Mouse (Mus musculus): ENCODE results near the gene Sardh.
A peak's percentile ranks its signal among the peaks of the same experiment; 100 is the strongest.

Sardh gene

DNA sequence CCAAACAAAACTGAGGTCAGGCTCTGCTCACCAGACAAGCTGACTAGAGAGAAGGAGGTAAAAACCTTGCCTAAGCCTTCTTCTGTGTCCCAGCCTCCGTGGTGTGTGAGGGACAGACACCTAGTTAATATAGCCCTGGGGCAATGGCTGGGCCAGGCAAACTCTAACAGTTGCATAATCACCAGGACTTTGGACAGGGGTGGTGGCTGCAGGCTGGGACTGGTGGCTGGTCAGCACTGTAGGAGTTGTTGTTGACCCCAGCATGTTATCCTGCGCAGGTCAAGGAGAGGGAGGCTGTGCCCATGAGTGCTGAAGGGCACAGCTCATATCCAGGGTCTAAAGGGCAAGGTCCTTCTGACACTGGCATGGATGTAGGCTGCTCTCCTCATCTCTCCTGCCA, at the start of gene Sardh:
Gene Sardh, minus strand, starts transcription at position 127 of the 400 bp plus-strand sequence.
- no peak for DNase-seq (ENCODE audit: low spot score)

DNA sequence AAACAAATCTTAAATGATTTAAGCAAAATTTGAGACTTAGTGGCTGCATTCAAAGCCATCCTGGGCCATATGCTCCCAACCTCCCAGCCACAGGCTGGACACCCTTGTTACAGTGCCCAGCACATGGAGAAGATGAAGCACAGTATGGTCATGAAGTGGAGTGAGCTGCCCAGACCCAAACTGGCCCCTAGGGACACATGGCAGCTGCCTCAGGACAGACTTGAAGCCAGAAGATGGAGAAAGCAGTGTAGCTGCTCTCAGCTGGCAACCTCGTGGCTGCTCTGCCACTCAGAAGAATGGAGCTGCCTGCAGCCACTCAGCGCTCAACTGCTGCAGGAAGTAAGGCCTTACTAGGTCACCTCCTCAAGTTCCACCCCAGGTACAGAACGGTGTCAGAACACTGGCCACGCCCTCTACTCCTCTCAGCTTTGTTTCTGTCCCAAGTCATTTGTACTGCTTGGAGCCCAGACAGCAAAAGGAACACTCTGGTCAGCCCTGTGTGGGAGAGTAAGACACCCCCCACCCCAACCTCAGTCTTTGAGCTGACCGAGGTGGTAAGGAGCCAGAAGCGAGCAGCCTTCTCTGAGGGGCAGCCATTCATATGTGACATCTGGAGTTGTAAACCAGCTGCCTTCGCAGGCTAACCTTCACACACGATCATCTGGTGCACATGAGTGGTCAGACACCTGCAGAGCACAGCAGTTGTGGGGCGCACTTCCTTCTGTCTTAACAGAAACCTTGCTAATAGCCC, 48.7 kb upstream of the Sardh start:
- no peak for DNase-seq (ENCODE audit: low spot score)

DNA sequence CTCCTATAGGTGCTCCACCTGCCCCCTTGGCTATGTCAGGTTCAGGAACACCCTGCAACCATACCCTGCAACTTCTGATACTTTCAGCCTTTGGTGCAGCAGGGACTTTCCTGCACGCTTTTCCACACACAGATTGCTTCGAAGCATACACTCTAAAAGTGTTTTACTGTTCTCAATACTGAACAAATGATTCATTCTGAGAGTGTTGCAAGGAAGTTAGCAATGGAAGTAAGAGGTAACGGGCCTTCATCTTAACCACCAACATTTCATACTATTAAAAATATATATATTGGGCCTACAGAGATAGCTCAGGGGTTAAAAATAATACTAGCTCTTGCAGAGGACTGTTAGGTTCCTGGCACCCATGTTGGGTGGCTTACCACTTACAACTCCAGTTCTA, 46.6 kb upstream of the Sardh start:
- DNase-seq (ENCODE audit: low spot score), result no peak

GRCm38 (mm10) chr2:27289019-27289418, 40.9 kb upstream of the Sardh start:
- peak; percentile 55 for DNase-seq (ENCODE audit: low spot score)

DNA sequence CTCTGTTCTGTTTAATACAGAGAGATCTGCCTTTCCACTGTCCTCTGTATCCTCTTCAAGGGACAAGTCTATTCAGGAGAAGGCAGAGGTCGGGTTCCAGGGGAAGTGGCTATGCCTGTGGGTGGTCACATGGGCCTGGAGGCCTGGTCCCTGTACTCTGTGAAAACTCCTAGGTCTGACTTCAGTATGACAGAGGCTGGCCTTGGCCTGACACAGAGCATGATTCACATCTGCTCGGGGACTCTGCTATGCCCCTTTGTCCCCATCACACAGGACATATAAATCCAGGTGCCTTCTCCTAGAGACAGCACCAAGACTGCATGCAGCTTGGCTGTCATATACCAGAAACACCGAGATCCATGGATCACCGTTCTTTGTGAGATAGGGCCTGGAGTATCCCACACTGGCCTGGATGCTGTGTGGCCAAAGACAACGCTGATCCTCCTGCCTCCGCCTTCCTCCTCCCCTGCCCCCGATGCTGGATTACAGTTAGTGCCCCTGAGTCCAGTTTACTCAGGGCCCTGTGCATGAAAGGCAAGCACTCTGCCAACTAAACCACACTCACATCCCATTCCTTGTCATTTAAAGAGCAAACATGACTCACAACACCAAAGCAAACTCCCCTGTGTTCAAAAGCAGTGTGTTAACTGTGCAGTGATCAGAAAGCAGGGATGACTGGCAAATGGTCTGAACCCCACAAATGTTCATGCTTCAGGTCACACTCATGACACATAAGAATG, 39.0 kb upstream of the Sardh start:
- DNase-seq (ENCODE audit: low spot score), result no peak

- no peak for DNase-seq (ENCODE audit: low spot score)
Observed at GRCm38 (mm10) chr2:27284441-27284840, 36.3 kb upstream of the Sardh start.

GRCm38 (mm10) chr2:27281771-27282170, 33.6 kb upstream of the Sardh start:
- no peak for DNase-seq (ENCODE audit: low spot score)

DNA sequence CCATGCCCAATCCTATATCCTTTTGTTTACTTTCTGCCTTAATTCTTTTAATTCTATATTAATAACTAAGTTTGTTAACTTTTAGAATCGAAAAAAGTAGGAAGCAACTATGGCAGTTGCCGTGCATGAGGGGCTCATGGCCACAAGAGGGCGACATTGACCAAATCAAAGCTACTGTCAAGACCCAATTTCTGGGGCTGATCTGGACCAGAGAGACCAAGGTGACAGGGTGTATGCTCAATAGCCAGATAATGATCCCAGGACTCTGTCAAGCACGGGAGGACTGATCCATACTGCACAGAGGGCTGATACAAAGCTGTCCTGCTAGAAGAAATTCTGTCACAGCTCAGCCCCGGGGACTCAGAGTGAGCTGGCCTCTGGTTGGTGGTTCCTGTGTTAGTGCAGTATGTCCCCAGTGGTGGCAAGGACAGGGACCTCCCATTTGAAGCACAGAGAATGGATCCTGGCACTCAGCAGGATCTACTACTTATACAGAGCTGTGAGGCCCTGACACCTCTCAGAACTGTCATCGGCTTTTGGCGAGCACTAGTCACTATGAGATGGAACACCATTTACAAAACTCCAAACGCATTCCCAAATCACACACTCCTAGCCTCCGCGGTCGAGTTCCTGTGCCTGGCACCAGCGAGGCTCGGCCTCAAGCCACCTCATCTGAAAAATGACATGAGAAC, 32.9 kb upstream of the Sardh start:
- peak; percentile 58 for DNase-seq (ENCODE audit: low spot score)

- DNase-seq (ENCODE audit: low spot score), result no peak
Observed at GRCm38 (mm10) chr2:27278859-27279258, 30.7 kb upstream of the Sardh start.

- no peak for DNase-seq (ENCODE audit: low spot score)
Observed at GRCm38 (mm10) chr2:27268325-27268724, 20.2 kb upstream of the Sardh start.

DNA sequence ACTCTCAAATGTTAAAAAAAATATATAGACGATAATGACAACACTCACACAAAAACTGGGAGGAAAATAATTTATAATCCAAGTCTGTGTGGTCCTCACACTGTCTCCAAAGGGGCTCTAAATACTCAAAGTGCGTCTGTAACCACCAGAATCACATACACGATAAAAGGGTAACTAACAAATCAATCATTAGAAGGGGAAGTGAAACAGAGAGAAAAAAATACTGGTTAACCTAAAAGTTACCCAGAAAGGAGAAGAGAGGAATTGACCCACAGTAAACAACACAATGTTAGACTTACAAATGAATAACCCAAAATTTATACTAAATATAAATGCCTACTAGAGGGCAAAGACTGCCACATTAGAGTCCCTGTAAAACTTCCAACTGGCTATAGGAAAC, 17.7 kb upstream of the Sardh start:
- no peak for DNase-seq (ENCODE audit: low spot score)

DNA sequence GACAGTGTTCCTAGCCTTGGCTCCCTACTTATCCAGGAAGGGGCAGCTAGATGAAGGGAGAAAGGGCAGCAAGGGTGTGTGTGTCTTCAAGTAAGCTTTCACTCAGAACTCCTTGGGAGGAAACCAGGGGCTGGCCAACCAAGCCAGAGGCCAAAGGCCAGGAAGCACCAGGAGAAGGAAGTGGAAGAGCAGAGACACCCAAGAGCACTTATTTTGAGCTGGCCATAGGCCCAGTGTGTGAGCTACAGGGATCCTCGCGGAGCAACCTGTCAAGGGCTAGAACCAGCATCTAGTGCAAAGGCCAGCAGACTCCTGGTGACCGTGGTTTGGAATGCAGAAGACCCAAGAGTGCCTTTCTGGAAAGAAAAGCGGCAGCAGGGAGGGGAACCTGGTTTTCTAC, 14.8 kb upstream of the Sardh start:
- no peak for DNase-seq (ENCODE audit: low spot score)

GRCm38 (mm10) chr2:27251434-27251833, 3.3 kb upstream of the Sardh start:
- DNase-seq (ENCODE audit: low spot score), result no peak

GRCm38 (mm10) chr2:27247487-27247863, 662 bp downstream of the Sardh start:
- no peak for DNase-seq (ENCODE audit: low spot score)

DNA sequence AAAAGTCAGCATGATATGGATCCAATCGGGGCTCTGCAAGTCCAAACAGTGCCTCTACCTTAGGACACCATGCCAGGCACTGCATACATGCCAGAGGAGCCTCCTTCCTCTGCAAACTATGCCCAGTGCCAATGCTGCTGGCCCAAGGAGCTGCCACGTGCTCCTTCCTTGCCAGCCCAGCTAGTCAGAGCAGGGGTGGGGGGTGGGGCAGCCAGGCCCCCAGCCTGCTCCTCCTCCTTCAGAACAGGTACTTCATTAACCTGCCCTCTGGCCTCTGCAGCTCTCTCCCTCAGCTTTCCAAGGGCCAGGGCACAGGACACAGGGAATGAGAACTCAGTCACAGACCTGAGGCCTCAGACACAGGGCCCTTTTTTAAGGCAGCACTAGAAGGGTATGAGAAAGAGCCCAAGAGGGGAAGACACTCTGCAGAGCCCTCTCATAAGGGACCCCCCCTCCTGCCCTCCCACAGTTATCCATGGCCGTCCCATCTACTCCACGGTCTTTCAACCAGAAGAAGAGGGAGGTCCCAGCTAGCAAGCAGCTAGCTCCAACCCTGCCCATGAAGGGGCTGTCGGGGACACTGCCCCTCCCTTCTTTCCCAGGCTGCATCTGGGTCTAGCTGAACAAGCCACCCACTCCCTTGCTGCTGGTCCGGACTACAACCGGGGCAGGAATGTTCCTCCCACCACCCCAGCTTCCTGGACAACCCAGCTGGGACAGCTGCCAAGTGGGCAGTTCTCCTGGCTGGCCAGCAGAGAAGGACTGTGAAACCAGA, 1.2 kb downstream of the Sardh start:
- DNase-seq (ENCODE audit: low spot score), result no peak

- DNase-seq (ENCODE audit: low spot score), result no peak
Observed at GRCm38 (mm10) chr2:27245947-27246346, 2.2 kb downstream of the Sardh start.

- peak; percentile 26 for DNase-seq (ENCODE audit: low spot score)
Observed at GRCm38 (mm10) chr2:27237342-27237741, 10.8 kb downstream of the Sardh start.

DNA sequence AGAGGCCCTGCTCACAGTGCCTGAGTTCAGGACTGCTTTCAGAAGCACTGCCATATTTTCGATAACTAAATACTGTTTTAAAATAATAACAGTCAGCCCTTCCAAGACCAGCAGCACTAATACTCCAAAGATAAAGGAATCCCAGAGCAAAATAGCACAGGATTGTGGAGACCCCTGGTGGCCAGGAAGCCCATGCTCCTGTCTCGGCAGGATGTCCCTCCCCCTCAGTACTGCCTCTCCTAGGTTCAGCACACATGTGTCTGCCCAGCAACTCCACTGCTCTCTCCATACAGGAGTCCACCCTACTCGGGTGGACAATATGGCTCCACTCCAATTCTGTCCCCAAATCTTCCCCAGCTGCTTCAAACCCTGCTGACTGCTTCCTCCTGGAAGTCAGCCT, 12.4 kb downstream of the Sardh start:
- no peak for DNase-seq (ENCODE audit: low spot score)

DNA sequence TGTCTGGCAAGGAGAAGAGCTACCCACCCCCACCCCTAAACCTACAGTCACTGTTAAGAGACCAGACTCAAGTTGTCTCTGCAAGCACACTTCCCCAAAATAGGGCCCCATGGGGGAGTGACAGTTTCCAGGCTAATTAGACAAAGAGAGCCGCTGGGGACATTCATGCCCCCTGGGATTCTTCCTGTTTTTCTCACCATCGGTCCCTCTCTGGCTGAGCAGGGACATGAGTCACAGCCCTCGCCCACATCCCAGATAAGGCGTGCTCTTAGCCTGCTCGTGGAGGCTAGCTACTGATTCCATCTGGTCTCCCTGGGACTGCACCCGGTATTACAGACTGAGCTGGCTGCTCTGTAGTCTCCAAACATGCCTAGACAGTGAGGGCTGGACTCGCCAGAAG, 15.8 kb downstream of the Sardh start:
- DNase-seq (ENCODE audit: low spot score), result peak; percentile 12

DNA sequence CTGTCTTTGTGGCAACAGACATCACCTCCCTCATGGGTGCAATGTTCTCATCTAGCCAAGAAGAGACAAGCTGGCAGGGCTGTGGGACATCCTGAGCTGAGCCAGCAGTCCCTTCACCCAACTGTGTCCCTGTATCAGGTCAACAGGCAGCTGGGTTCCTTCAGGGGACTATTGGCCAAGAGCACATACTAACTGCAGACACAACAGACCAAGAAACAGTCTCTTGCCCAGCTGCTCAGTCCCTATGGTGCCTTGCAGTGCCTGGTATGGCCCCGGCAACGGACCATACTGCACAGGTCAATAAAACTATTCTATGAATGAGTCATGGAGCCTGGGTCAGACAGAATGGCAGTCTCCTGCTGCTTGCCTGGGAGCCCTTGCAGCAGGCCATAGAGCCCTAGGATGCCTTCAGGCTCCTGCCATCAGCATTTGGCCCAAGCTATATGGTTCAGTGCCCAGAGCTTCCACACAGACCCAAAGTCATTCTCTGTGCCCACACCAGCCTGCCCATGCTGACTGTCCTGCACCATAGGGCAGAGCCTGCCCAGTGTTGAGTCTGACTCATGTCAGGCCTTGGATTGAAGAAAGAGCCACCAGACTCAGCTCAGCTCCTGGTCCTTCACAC, 18.5 kb downstream of the Sardh start:
- DNase-seq (ENCODE audit: low spot score), result no peak

DNA sequence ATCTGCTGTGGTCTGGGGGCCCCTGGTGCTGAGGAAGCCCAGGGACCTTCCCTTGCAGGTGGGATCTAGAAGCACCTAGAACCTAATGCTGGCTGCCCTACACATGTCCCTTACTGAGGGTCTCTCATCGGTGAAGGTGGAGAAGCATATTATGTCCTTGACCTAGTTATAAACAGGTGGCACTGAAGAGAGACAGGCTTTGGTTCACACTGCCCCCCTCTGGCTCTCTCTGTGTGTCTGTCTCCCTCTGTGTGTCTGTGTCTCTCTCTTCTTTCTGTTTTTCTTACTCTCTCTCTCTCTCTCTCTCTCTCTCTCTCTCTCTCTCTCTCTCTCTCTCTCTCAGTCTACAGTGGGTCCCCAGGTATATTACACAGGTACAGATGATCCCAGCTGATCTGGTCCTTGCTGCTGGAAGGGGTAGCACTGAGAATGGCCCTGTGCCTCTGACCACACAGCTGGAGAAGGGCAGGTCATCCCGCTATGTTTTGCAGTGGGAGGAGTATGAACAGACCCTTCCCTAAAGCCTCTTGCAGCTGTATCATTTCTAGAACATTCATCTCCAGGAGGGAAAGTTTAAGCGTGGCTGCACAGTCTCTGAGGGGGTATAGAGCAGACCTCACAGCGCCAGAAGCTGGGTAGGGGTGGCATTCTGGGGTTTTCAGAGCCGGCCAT, 19.2 kb downstream of the Sardh start:
- DNase-seq (ENCODE audit: low spot score), result no peak
